Mouse (Mus musculus): Measurements from ENCODE around the gene Yy1. TPM values are rescaled to one million over a fixed set of nuclear protein-coding genes. Genes with fewer than 3 reads are reported as not detected.

Gene Yy1
- polyA plus RNA-seq, 1 experiment = 16.0 TPM

DNA sequence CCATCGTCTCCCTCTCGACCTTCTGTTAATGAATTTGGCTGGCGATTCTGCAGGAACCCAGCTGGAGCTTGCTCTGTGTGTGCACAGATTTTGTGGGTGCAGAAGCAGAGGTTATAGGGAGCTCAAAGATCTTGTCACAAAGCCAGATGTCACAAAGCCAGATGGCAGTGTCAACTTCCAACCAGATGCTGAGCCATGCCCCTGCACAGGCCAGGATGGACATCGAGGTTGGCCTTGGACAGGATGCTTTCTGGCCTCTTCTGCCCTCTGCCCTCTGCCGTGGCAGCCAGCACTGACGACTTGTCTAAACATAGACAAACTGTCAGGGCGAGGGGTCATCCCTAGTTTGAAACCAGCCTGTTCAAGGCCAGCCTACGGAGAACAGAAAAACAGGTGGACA lies 57.4 kb downstream of the Yy1 start:
- TF ChIP-seq FLI1 (IDR thresholded peaks at IDR 0.05; ENCODE audit: low read length) = no peak
- no peak for TF ChIP-seq GATA1 (IDR thresholded peaks at IDR 0.05; ENCODE audit: borderline replicate concordance, low read length)
- Histone ChIP-seq H3K27me3 (replicated peaks) (peaks cover 16% of the 10 kb centered on the region), H3K36me3 (replicated peaks; ENCODE audit: low read length) (peaks cover 3% of the 10 kb centered on the region), H3K4me1 (peaks cover 19% of the 10 kb centered on the region), H3K9me3 (no peaks in the 10 kb centered on the region), H3K4me3 (replicated peaks) (no peak overlapping the region)

DNA sequence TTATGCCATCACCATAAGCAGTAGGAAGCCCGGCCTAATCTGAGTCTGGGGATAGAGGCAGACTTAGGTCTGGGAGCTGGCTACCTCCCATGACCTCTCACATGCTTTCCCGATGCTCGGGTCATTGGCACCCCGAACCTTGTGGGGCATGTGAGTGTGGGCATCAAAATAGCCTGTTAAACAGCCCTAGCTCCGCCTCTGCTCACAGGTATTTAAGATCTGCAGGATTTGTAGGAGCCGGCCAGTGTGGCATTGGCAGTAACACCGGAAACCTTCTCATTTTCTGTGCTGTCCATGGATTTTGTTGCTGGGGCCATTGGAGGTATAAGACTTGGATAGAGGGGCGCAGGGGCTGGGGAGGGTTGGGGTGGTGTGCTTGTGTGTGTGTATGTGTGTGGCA lies 58.1 kb downstream of the Yy1 start:
- no peak overlapping the region for H3K4me3 ChIP-seq (replicated peaks)
- peaks cover 17% of the 10 kb centered on the region for H3K27me3 ChIP-seq (replicated peaks)
- no peaks in the 10 kb centered on the region for H3K9me3 ChIP-seq
- H3K4me1 ChIP-seq = peaks cover 20% of the 10 kb centered on the region
- H3K36me3 ChIP-seq (replicated peaks; ENCODE audit: low read length) = no peaks in the 10 kb centered on the region
- TF ChIP-seq FLI1 (IDR thresholded peaks at IDR 0.05; ENCODE audit: low read length) = no peak
- no peak for TF ChIP-seq GATA1 (IDR thresholded peaks at IDR 0.05; ENCODE audit: borderline replicate concordance, low read length)

DNA sequence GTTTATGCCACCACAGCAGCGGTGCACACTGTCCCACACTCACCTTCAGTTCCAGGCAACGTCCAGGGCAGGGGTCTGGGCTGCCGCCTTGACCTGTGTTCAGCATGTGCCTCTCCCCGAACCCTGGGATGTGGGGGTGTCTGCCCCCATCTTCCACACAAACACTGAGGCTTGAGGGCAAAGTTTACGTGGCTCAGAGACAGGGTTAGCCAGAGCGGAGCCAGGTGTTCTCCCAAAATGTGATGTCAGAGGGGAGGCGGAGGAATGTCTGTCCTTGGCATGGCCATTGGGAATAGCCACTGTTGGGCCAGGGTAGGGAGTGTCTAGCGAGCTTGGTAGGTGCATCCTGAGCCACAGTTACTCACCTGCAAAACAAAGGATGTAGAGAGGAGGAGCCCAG lies 60.0 kb downstream of the Yy1 start:
- no peak overlapping the region for H3K4me3 ChIP-seq (replicated peaks)
- TF ChIP-seq FLI1 (IDR thresholded peaks at IDR 0.05; ENCODE audit: low read length) (no peak), GATA1 (IDR thresholded peaks at IDR 0.05; ENCODE audit: borderline replicate concordance, low read length) (no peak)
- no peaks in the 10 kb centered on the region for H3K9me3 ChIP-seq
- peaks cover 17% of the 10 kb centered on the region for H3K27me3 ChIP-seq (replicated peaks)
- no peaks in the 10 kb centered on the region for H3K36me3 ChIP-seq (replicated peaks; ENCODE audit: low read length)
- H3K4me1 ChIP-seq = peaks cover 27% of the 10 kb centered on the region

DNA sequence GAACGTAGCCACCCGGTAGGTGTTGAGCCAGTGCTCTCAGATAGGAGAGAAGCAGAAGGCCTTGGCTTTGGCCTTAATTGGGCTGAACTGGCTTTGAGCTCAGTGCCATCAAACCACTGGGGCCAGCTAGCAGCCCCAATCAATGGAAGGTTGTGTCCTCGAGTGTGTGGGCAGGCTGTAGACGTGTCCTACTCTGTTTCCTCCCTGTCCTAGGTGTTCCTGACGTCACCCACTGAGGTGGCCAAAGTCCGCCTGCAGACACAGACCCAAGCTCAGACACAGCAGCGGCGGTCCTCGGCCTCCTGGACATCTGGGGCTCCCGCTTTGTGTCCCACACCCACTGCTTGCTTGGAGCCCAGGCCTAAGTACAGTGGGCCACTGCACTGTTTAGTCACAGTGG lies 62.3 kb downstream of the Yy1 start:
- Histone ChIP-seq H3K27me3 (replicated peaks) (peaks cover 13% of the 10 kb centered on the region), H3K9me3 (no peaks in the 10 kb centered on the region), H3K36me3 (replicated peaks; ENCODE audit: low read length) (peaks cover 18% of the 10 kb centered on the region), H3K4me3 (replicated peaks) (no peak overlapping the region), H3K4me1 (peaks cover 31% of the 10 kb centered on the region)
- TF ChIP-seq GATA1 (IDR thresholded peaks at IDR 0.05; ENCODE audit: borderline replicate concordance, low read length) = no peak
- TF ChIP-seq FLI1 (IDR thresholded peaks at IDR 0.05; ENCODE audit: low read length) = no peak

DNA sequence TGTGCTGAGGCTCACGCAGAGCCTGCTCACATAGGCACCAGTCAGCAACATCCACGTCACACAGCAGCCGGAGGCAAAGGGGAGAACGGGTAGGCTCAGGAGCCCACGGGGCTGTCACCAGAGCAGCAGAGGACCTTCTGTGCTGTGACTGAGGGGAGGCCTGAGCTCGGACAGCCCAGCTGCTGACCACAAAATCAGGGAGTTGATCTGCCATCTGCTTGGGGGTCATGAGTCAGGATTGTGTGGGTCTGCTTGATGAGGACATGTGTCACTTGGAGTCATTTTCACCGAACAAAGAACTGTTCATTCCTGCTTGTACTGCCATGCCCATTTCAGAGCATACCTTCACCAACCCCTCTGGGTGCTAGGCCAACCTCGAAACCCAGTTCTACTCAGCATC lies 63.4 kb downstream of the Yy1 start:
- no peak for TF ChIP-seq GATA1 (IDR thresholded peaks at IDR 0.05; ENCODE audit: borderline replicate concordance, low read length)
- no peak for TF ChIP-seq FLI1 (IDR thresholded peaks at IDR 0.05; ENCODE audit: low read length)
- Histone ChIP-seq H3K36me3 (replicated peaks; ENCODE audit: low read length) (peaks cover 29% of the 10 kb centered on the region), H3K4me3 (replicated peaks) (no peak overlapping the region)

DNA sequence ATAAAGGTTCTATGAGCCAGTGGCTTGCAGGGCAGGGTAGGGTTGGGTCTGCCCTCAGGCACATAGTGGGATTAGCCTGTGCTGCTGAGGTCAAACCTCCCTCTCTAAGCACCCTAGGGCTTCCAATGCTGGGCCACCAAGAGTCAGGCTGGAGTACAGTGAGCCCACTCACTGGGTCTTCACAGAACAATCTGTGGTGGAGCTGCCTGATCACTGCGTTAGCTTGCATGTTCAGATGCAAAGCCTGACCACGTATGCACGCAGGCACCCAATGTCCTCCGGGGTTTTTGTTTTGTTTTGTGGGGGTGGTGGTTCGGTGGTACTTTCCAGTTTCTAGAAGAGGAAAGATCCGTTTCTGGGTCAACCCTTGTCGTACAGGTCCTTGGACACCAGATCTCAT lies 64.3 kb downstream of the Yy1 start:
- H3K27me3 ChIP-seq (replicated peaks) = peaks cover 9% of the 10 kb centered on the region
- no peaks in the 10 kb centered on the region for H3K9me3 ChIP-seq
- H3K4me3 ChIP-seq (replicated peaks) = no peak overlapping the region
- H3K4me1 ChIP-seq = peaks cover 12% of the 10 kb centered on the region
- TF ChIP-seq GATA1 (IDR thresholded peaks at IDR 0.05; ENCODE audit: borderline replicate concordance, low read length) = no peak
- no peak for TF ChIP-seq FLI1 (IDR thresholded peaks at IDR 0.05; ENCODE audit: low read length)
- peaks cover 38% of the 10 kb centered on the region for H3K36me3 ChIP-seq (replicated peaks; ENCODE audit: low read length)

More for the DNA sequence above, 63.4 kb downstream of the Yy1 start:
- Histone ChIP-seq H3K4me1 (peaks cover 21% of the 10 kb centered on the region), H3K9me3 (no peaks in the 10 kb centered on the region), H3K27me3 (replicated peaks) (peaks cover 9% of the 10 kb centered on the region)

DNA sequence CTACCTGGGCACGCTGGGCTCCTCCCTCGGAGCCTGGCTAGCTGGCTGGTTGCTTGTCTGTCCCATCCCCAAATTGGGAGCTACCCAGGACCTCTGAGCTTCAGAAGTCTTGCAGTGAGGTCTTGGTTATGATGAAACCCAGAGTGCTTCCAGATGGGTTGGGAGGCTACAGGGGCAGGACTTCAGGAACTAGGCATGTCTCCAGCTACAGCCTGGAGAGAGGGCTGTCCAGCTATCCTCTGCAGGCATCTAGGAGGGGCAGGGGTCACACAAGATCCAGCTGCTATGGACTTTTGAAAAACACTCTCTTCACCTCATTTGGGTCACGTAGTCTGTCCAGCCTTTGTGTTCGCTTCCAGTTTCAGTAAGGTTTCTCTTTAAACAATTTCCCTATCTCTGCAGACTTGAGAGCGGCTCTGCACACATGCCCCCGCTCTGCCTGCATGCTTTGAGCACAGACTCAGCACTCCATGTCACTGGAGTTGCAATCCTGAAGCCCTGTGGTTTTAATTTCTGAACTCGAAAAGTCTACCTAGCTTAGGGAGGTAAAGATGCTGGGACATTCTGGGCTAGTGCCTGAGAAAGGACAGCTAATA lies 64.9 kb downstream of the Yy1 start:
- TF ChIP-seq FLI1 (IDR thresholded peaks at IDR 0.05; ENCODE audit: low read length) (no peak), GATA1 (IDR thresholded peaks at IDR 0.05; ENCODE audit: borderline replicate concordance, low read length) (no peak)
- no peaks in the 10 kb centered on the region for H3K9me3 ChIP-seq
- H3K4me3 ChIP-seq (replicated peaks) = no peak overlapping the region
- peaks cover 9% of the 10 kb centered on the region for H3K27me3 ChIP-seq (replicated peaks)
- H3K36me3 ChIP-seq (replicated peaks; ENCODE audit: low read length) = peaks cover 44% of the 10 kb centered on the region
- peaks cover 12% of the 10 kb centered on the region for H3K4me1 ChIP-seq

DNA sequence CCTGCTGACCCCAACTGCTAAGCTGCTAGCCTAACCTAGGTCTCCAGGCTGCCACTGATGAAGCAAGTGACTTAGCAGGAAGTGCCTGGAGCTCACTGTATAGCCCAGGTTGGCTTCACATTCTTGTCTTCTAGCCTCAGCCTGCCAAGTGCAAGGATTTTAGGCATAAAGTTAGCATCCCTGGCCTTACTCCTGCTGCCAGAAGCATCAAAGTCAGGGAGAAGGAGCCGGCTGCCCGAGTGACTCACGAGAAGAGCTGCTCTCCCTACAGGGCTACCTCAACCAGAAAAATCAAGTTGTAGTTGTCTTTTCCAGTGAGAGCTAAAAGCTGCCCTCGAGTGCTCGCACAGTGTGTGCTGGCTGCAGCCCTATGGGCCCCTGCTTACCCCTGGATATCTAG lies 65.7 kb downstream of the Yy1 start:
- Histone ChIP-seq H3K4me3 (replicated peaks) (no peak overlapping the region), H3K9me3 (no peaks in the 10 kb centered on the region), H3K27me3 (replicated peaks) (peaks cover 6% of the 10 kb centered on the region), H3K4me1 (peaks cover 12% of the 10 kb centered on the region), H3K36me3 (replicated peaks; ENCODE audit: low read length) (peaks cover 52% of the 10 kb centered on the region)
- TF ChIP-seq GATA1 (IDR thresholded peaks at IDR 0.05; ENCODE audit: borderline replicate concordance, low read length) = no peak
- no peak for TF ChIP-seq FLI1 (IDR thresholded peaks at IDR 0.05; ENCODE audit: low read length)

DNA sequence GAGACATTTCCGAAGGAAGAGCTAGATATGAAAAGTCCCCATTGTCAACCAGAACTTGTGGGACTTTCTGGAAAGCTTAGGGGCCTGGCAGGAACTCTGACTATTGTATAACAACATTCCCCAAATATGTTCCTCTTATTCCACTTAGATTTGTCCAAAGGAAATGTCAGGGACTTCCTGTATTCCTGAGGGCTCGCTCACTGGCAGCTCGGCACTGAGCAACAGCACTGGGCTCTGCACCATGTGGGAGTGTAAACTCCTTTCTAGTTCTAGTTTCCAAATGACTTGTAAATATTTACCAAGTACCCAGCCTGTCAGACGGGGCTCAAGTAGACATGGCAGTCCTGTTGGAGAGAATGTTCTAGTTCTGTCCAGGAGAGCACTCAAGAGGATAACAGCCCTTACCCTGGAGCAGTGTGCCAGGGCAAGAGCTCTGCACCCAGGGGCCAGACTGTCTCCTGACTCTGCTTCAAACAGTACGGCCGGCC lies 72.3 kb downstream of the Yy1 start:
- Histone ChIP-seq H3K36me3 (replicated peaks; ENCODE audit: low read length) (peaks cover 100% of the 10 kb centered on the region), H3K4me3 (replicated peaks) (no peak overlapping the region)

DNA sequence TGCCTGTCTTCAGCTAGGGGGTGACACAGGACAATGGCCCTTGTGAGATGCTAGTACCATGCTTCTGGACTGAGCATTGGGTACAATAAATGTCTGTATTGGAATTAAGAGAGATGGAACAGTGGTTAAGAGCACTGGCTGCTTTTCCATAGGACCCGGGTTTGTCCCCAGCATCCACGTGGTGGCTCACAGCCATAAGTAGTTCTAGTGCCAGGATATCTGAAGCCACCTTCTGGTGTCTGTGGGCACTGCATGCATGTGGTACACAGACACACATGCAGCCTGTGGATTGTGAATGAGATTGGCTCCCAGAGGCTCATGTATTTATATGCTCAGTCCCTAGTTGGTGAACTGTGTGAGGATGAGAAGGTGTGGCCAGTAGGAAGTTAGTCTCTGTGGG lies 76.8 kb downstream of the Yy1 start:
- peaks cover 2% of the 10 kb centered on the region; the same call in 1 of the 2 replicates for H3K9me3 ChIP-seq
- no peak for TF ChIP-seq GATA1 (IDR thresholded peaks at IDR 0.05; ENCODE audit: borderline replicate concordance, low read length)
- TF ChIP-seq FLI1 (IDR thresholded peaks at IDR 0.05; ENCODE audit: low read length) = no peak
- peaks cover 3% of the 10 kb centered on the region; the same call in 1 of the 2 replicates for H3K4me1 ChIP-seq
- H3K4me3 ChIP-seq (replicated peaks) = no peak overlapping the region
- peaks cover 95% of the 10 kb centered on the region for H3K36me3 ChIP-seq (replicated peaks; ENCODE audit: low read length)
- no peaks in the 10 kb centered on the region for H3K27me3 ChIP-seq (replicated peaks)

More for the DNA sequence above, 72.3 kb downstream of the Yy1 start:
- Histone ChIP-seq H3K9me3 (peaks cover 2% of the 10 kb centered on the region; the same call in 1 of the 2 replicates), H3K4me1 (peaks cover 3% of the 10 kb centered on the region; the same call in 1 of the 2 replicates), H3K27me3 (replicated peaks) (no peaks in the 10 kb centered on the region)
- TF ChIP-seq GATA1 (IDR thresholded peaks at IDR 0.05; ENCODE audit: borderline replicate concordance, low read length) (no peak), FLI1 (IDR thresholded peaks at IDR 0.05; ENCODE audit: low read length) (no peak)

Other genes starting within 250 kb of the Yy1 start
- gene Evl, start 238.3 kb upstream of the Yy1 start, polyA plus RNA-seq (2012; ENCODE audit: insufficient read depth, low replicate concordance) = 10.7 and 77.2 TPM in 2 replicates
- not detected in 2 replicates for gene Degs2, start 90.7 kb upstream of the Yy1 start, polyA plus RNA-seq (2012; ENCODE audit: insufficient read depth, low replicate concordance)
- gene Slc25a29, start 42.9 kb downstream of the Yy1 start, polyA plus RNA-seq (2012; ENCODE audit: insufficient read depth, low replicate concordance) = 1.4 and 1.5 TPM in 2 replicates
- 1.2 TPM in 2 replicates for gene Slc25a47, start 43.1 kb downstream of the Yy1 start, polyA plus RNA-seq (2012; ENCODE audit: insufficient read depth, low replicate concordance)
- gene Wdr25, start 100.7 kb downstream of the Yy1 start, polyA plus RNA-seq (2012; ENCODE audit: insufficient read depth, low replicate concordance) = 9.8 and 10.8 TPM in 2 replicates
- 22.4 and 33.8 TPM in 2 replicates for gene Wars, start 101.2 kb downstream of the Yy1 start, polyA plus RNA-seq (2012; ENCODE audit: insufficient read depth, low replicate concordance)

Measured in megakaryocyte, embryonic 14.5 days (primary cell).